In genomic region chr12:24536390-24536789, GRCm38 (mm10) we compare ENCODE assay signal across 1 mouse cellular context.
TF ChIP-seq lines count a peak whose summit lies in the region.

No protein-coding gene starts in this region.

TF ChIP-seq in MEL, 35 proteins besides CTCF, POLR2A, EP300 and RAD21 (continued from another document):
- TF ChIP-seq ZMIZ1 (IDR thresholded peaks at IDR 0.05; ENCODE audit: low read depth, low read length) (no peak), CHD1 (IDR thresholded peaks at IDR 0.05; ENCODE audit: low read depth, low read length) (no peak), ZNF384 (IDR thresholded peaks at IDR 0.05; ENCODE audit: low read depth, low read length) (no peak), GABPA (IDR thresholded peaks at IDR 0.05; ENCODE audit: low read depth, low read length) (no peak), POLR2AphosphoS5 (IDR thresholded peaks at IDR 0.05; ENCODE audit: borderline replicate concordance, low read depth, low read length) (no peak), ELF1 (IDR thresholded peaks at IDR 0.05; ENCODE audit: low read depth, low read length) (peak; percentile 50; the same call in 1 of the 2 replicates), JUND (IDR thresholded peaks at IDR 0.05; ENCODE audit: low read depth, low read length) (no peak), HCFC1 (IDR thresholded peaks at IDR 0.05; ENCODE audit: low read depth, low read length) (0 out of 2 replicates have a peak, but pooled peaks have one; percentile 34), RCOR1 (IDR thresholded peaks at IDR 0.05; ENCODE audit: low read depth, low read length) (0 out of 2 replicates have a peak, but pooled peaks have one; percentile 37), MYB (IDR thresholded peaks at IDR 0.05; ENCODE audit: low read depth, low read length) (peak; percentile 22; the same call in 1 of the 2 replicates), ZC3H11A (IDR thresholded peaks at IDR 0.05; ENCODE audit: low read depth, low read length) (no peak), MAZ (IDR thresholded peaks at IDR 0.05; ENCODE audit: low read depth, low read length) (no peak), NELFE (IDR thresholded peaks at IDR 0.05; ENCODE audit: low read depth, low read length) (no peak), TAL1 (IDR thresholded peaks at IDR 0.05; ENCODE audit: low read length) (peak; percentile 22; the same call in 1 of the 2 replicates), BHLHE40 (IDR thresholded peaks at IDR 0.05; ENCODE audit: borderline replicate concordance, low read depth, low read length) (no peak), E2F4 (IDR thresholded peaks at IDR 0.05; ENCODE audit: borderline replicate concordance, low read depth, low read length) (no peak), MAX (IDR thresholded peaks at IDR 0.05; ENCODE audit: low read length) (peak; percentile 39; the same call in 1 of the 2 replicates), GATA1 (IDR thresholded peaks at IDR 0.05; ENCODE audit: low read depth, low read length) (peak; percentile 75), MEF2A (IDR thresholded peaks at IDR 0.05; ENCODE audit: extremely low read depth, insufficient replicate concordance, low read depth, low read length, poor library complexity, severe bottlenecking) (no peak), USF2 (IDR thresholded peaks at IDR 0.05; ENCODE audit: borderline replicate concordance in 1 of 2, insufficient read depth in 1 of 2, low read depth in 1 of 2, low read length in 2 of 2) (no peak), MAFK (IDR thresholded peaks at IDR 0.05; ENCODE audit: borderline replicate concordance, low read depth, low read length) (no peak), SMC3 (IDR thresholded peaks at IDR 0.05; ENCODE audit: low read depth, low read length) (no peak), NRF1 (IDR thresholded peaks at IDR 0.05; ENCODE audit: insufficient read depth, low read depth, low read length, poor library complexity, severe bottlenecking) (no peak), CHD2 (IDR thresholded peaks at IDR 0.05; ENCODE audit: low read length) (no peak), TCF12 (IDR thresholded peaks at IDR 0.05; ENCODE audit: low read depth, low read length) (0 out of 2 replicates have a peak, but pooled peaks have one; percentile 45), USF1 (IDR thresholded peaks at IDR 0.05; ENCODE audit: low read depth, low read length) (no peak), MYC (IDR thresholded peaks at IDR 0.05; ENCODE audit: low read depth, low read length) (no peak), KAT2A (conservative IDR thresholded peaks at IDR 0.05; ENCODE audit: low read depth, low read length) (no peak), UBTF (IDR thresholded peaks at IDR 0.05; ENCODE audit: borderline replicate concordance, insufficient read depth, low read depth, low read length) (no peak), POLR2AphosphoS2 (IDR thresholded peaks at IDR 0.05; ENCODE audit: low read length) (no peak)
